Mouse (Mus musculus): ENCODE results near the gene Pold4.

- TF ChIP-seq CTCF (IDR thresholded peaks at IDR 0.05), result peak; percentile 34
- no peak for TF ChIP-seq EP300 (IDR thresholded peaks at IDR 0.05)
Measured at GRCm38 (mm10) chr19:4242416-4242815, 10.7 kb downstream of the Pold4 start.

All from lung, postnatal 0 days (tissue).